Mouse (Mus musculus) CD4-positive, CD25-positive, alpha-beta regulatory T cell, adult 4 months (primary cell): ENCODE results near the gene Olfr811. TPM values are rescaled to one million over a fixed set of nuclear protein-coding genes. Genes with fewer than 3 reads are reported as not detected.

Source experiments
- ATAC-seq: one replicate; pipeline ENCODE4 v1.8.0; 2017
- polyA plus RNA-seq, 2 experiments: library from polyadenylated mRNA; unstranded; fragments of 100-300 nt; shearing (Covaris generic); gene quantifications; one replicate each; pipeline ENCODE4 v1.2.1; 2017

Gene Olfr811
- not detected for polyA plus RNA-seq

DNA sequence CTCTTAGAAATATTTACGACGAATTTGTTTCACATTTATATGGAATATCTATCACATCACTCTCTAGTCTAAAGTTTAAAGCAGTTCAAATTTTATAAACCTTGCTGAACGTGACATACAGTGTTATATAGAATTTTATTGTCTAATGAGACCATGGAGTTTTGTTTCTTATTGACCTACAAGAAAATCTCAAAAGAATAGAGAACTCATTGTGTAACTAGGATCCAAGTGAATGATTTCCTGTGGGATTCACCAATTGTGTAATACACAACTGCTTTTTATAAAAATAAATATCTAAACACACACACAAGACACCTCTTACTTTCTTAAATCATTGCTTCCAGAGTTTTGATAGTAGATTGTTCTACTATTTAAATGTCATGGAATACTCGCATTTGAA lies at the start of gene Olfr811:
TSS of gene Olfr811 (minus strand) at position 101 of the 400 bp plus-strand sequence.
- ATAC-seq: no peak

DNA sequence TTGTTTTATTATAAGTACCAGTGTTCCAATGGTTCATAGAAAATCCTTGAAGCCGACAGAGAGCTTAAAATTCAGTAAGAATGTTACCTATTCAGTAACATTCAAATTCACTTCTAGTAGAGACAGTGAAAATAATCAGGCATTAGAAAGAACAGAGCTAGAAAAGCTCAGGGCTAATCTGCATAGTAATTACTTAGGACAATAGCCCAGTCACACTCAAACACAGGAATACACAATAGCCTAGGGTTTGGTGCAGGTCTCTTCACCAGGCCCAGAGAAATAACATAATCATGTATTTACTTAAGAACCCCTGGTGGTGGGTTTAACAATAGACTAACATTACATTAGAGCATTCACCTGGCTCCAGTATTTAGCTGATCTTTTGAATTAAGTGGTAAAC lies 43.1 kb upstream of the Olfr811 start:
- ATAC-seq: no peak

DNA sequence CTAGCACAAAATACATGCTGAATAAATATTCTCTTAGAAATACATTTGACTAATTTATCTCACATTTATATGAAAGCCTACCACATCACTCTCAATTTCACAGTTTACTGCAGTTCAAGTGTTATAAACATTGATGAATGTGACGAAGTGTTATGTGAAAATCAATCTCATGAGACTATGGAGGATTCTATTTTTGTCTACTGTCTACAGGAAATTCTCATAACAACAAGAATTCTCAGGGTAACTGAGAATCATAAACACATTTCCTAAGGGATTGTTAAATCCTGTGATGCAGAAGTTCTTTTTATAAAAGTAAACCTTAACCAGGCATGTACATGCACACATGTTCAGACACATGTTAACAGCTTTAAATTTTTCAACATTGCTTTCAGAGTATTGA lies 41.8 kb upstream of the Olfr811 start, which contains the start of gene Olfr812:
TSS of gene Olfr812 (minus strand) at position 101 of the 400 bp plus-strand sequence.
- ATAC-seq: no peak

- ATAC-seq: no peak
These were observed 9.4 kb downstream of the Olfr811 start, which contains the start of gene Olfr810 for GRCm38 (mm10) chr10:129794817-129795216. TSS of gene Olfr810 (minus strand) at chr10:129794917.

DNA sequence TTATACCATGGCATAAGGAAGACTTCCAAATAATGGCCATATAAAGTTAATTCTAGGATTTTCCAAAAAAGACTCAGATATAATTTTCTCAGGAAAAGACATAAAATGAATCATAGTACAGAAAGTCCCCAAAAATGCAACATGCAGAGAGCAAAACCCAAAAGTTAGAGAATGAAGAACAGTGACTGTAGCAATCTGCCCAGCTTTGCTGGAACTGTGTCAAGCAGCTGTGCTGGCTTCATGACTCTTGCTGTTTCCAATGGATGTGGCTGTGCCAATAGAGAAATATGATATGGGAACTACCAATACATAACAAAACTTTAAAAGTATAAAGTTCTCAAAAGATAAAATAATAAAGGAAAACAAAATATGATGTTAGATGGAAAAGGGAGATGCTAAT lies 26.1 kb downstream of the Olfr811 start:
- no peak for ATAC-seq

- ATAC-seq: no peak
These were observed 29.9 kb downstream of the Olfr811 start, which contains the start of gene Olfr809 for GRCm38 (mm10) chr10:129774338-129774737. TSS of gene Olfr809 (plus strand) at chr10:129774638.

GRCm38 (mm10) chr10:129765182-129765581 lies 39.0 kb downstream of the Olfr811 start, which contains the start of gene Olfr808:
TSS of gene Olfr808 (plus strand) at chr10:129765482.
- ATAC-seq: no peak

- ATAC-seq: no peak
These were observed 46.5 kb downstream of the Olfr811 start, which contains the start of gene Olfr807 for GRCm38 (mm10) chr10:129757693-129758092. TSS of gene Olfr807 (minus strand) at chr10:129757793.

Other genes with a start within 250 kb of the Olfr811 start
- not detected for gene Olfr794, start 236.7 kb downstream of the Olfr811 start, polyA plus RNA-seq
- not detected for gene Olfr796, start 191.8 kb downstream of the Olfr811 start, polyA plus RNA-seq
- gene Olfr798, start 176.5 kb downstream of the Olfr811 start, polyA plus RNA-seq: not detected
- not detected for gene Olfr799, start 166.9 kb downstream of the Olfr811 start, polyA plus RNA-seq
- gene Olfr800, start 146.7 kb downstream of the Olfr811 start, polyA plus RNA-seq: not detected
- gene Olfr801, start 130.5 kb downstream of the Olfr811 start, polyA plus RNA-seq: not detected
- gene Olfr802, start 116.2 kb downstream of the Olfr811 start, polyA plus RNA-seq: not detected
- gene Olfr803, start 110.1 kb downstream of the Olfr811 start, polyA plus RNA-seq: not detected
- gene Olfr804, start 101.2 kb downstream of the Olfr811 start, polyA plus RNA-seq: not detected
- gene Olfr805, start 75.0 kb downstream of the Olfr811 start, polyA plus RNA-seq: not detected
- not detected for gene Olfr806, start 62.5 kb downstream of the Olfr811 start, polyA plus RNA-seq
- not detected for gene Olfr807, start 46.6 kb downstream of the Olfr811 start, polyA plus RNA-seq
- gene Olfr808, start 38.9 kb downstream of the Olfr811 start, polyA plus RNA-seq: not detected
- gene Olfr809, start 29.8 kb downstream of the Olfr811 start, polyA plus RNA-seq: not detected
- not detected for gene Olfr810, start 9.5 kb downstream of the Olfr811 start, polyA plus RNA-seq
- gene Olfr812, start 41.7 kb upstream of the Olfr811 start, polyA plus RNA-seq: not detected
- not detected for gene Olfr813, start 51.0 kb upstream of the Olfr811 start, polyA plus RNA-seq
- gene Olfr814, start 75.5 kb upstream of the Olfr811 start, polyA plus RNA-seq: under 1 TPM in 1 of 2 experiments, not detected in 1; 0.11 TPM
- gene Olfr815, start 101.5 kb upstream of the Olfr811 start, polyA plus RNA-seq: not detected
- not detected for gene Olfr816, start 111.2 kb upstream of the Olfr811 start, polyA plus RNA-seq
- gene Olfr818, start 144.7 kb upstream of the Olfr811 start, polyA plus RNA-seq: not detected
- gene Olfr819, start 162.9 kb upstream of the Olfr811 start, polyA plus RNA-seq: not detected
- not detected for gene Olfr247, start 171.7 kb upstream of the Olfr811 start, polyA plus RNA-seq
- under 1 TPM in 1 of 2 experiments, not detected in 1; 0.07 TPM for gene Gm10310, start 180.7 kb upstream of the Olfr811 start, polyA plus RNA-seq
- not detected for gene Olfr820, start 208.2 kb upstream of the Olfr811 start, polyA plus RNA-seq
- not detected for gene Olfr821, start 226.0 kb upstream of the Olfr811 start, polyA plus RNA-seq